Mouse (Mus musculus) neural tube, embryonic 11.5 days (tissue): ENCODE measurements around the gene Klhl30. TPM values are rescaled to one million over a fixed set of nuclear protein-coding genes. Genes with fewer than 3 reads are reported as not detected.

Experiments used
- ATAC-seq: fragments of 200-750 bp; cut with Nextera tagmentation; 2 replicates; pipeline ENCODE4 v1.8.0; 2017; ENCODE audit warnings: moderate number of reproducible peaks, mild to moderate bottlenecking, moderate TSS enrichment, moderate library complexity; ENCODE audit not compliant: insufficient read depth, low FRiP score, low TSS enrichment
- DNase-seq: peaks from one replicate; pipeline ENCODE4 v3.0.0-alpha.2; 2015; ENCODE audit warnings: low spot score
- H3K27ac ChIP-seq: fragments of 300-500 bp; sonication (generic); 2 replicates; pipeline ENCODE4 v1.5.1; 2014; ENCODE audit warnings: low read depth, mild to moderate bottlenecking, low read length
- H3K27me3 ChIP-seq: fragments of 300-500 bp; sonication (generic); 2 replicates; pipeline ENCODE4 v1.6.1; 2014; ENCODE audit warnings: mild to moderate bottlenecking, low read length, mixed read lengths; ENCODE audit not compliant: control insufficient read depth, insufficient read depth
- H3K36me3 ChIP-seq: fragments of 300-500 bp; sonication (generic); 2 replicates; pipeline ENCODE4 v1.6.1; 2014; ENCODE audit warnings: mild to moderate bottlenecking, low read length, moderate library complexity, mixed read lengths; ENCODE audit not compliant: control insufficient read depth, insufficient read depth
- H3K4me1 ChIP-seq: fragments of 300-500 bp; sonication (generic); 2 replicates; pipeline ENCODE4 v1.6.1; 2014; ENCODE audit warnings: low read length, mixed read lengths; ENCODE audit not compliant: control insufficient read depth, insufficient read depth
- H3K4me2 ChIP-seq: fragments of 300-500 bp; sonication (generic); 2 replicates; pipeline ENCODE4 v1.6.1; 2014; ENCODE audit warnings: low read depth, mild to moderate bottlenecking, moderate library complexity
- H3K4me3 ChIP-seq: fragments of 300-500 bp; sonication (generic); 2 replicates; pipeline ENCODE4 v1.5.1; 2014; ENCODE audit warnings: low read depth, low read length
- H3K9ac ChIP-seq: fragments of 300-500 bp; sonication (generic); 2 replicates; pipeline ENCODE4 v1.6.1; 2014; ENCODE audit warnings: mild to moderate bottlenecking, low read length
- H3K9me3 ChIP-seq: fragments of 300-500 bp; sonication (generic); 2 replicates; pipeline ENCODE4 v1.6.1; 2016; ENCODE audit warnings: low read length; ENCODE audit not compliant: control insufficient read depth
- WGBS: fragments of 180-500 bp; shearing (Covaris S2); extraction: QIAGEN DNeasy Blood & Tissue Kit; methylation state at CpG from one replicate; pipeline ENCODE4 v1.1.7; 2014; 5-methylcytosine and 5-hydroxymethylcytosine counted together
- polyA plus RNA-seq: library from polyadenylated mRNA; unstranded; fragments of >200 nt; fragmentation: Nextera tagmentation; extraction: Ambion mirVana; gene quantifications from 2 replicates; pipeline ENCODE4 v1.2.1, GENCODE M21; 2014

Klhl30 gene
- polyA plus RNA-seq, 1 experiment from 2014 or later, result 0.97 TPM

GRCm38 (mm10) chr1:91404976-91405375 lies 54.2 kb downstream of the Klhl30 start:
- Histone ChIP-seq H3K4me3 (no peak overlapping the region), H3K9ac (no peak overlapping the region), H3K9me3 (no peaks in the 10 kb centered on the region), H3K36me3 (no peaks in the 10 kb centered on the region), H3K27me3 (no peaks in the 10 kb centered on the region), H3K4me1 (no peaks in the 10 kb centered on the region), H3K27ac (no peak overlapping the region), H3K4me2 (no peak overlapping the region)
- WGBS, result 21% methylated on average over 1 of the region's 1 CpGs
- ATAC-seq (no peak), DNase-seq (no peak)

DNA sequence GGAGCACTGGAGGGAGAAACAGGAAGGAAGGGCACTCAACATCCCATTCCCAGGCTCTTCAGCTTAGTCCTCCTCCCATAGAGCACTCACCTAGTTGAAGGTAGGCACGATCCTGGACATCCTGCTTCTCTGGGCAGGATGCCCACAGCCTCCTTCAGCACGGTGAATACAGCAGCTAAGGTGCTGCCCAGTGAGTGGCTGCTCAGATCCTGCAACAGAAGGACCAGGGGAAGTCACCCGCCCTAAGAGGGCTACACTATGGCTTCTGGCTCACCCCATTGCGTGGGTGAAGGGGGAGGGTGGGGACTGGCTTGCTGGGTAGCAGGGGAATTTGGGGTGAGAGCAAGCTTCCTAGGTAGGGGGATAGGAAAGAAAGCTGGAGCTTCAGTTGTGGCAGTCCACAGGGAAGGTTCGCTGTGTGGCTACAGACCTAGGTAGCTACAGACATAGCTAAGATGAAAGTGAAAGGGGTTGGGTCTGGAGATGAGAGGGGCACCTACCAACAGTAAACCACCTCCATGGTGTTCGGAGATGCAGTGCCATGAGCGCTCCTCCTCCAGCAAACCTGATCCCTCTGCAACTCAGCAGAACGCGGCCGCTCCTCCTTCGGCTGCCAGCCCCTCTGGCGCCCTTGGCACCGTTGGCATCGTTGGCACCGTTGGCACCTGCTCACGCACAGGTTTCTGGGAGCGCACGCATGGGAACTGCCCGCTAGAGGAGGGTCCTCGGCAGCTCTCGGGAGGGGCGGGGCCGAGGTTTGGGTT lies 54.8 kb downstream of the Klhl30 start:
- Histone ChIP-seq H3K4me2 (no peak overlapping the region), H3K27ac (no peak overlapping the region), H3K36me3 (no peaks in the 10 kb centered on the region), H3K27me3 (no peaks in the 10 kb centered on the region), H3K9me3 (no peaks in the 10 kb centered on the region), H3K4me1 (no peaks in the 10 kb centered on the region), H3K9ac (no peak overlapping the region), H3K4me3 (no peak overlapping the region)
- DNase-seq, result no peak
- WGBS, result 52% methylated on average over 23 of the region's 23 CpGs
- ATAC-seq, result no peak

DNA sequence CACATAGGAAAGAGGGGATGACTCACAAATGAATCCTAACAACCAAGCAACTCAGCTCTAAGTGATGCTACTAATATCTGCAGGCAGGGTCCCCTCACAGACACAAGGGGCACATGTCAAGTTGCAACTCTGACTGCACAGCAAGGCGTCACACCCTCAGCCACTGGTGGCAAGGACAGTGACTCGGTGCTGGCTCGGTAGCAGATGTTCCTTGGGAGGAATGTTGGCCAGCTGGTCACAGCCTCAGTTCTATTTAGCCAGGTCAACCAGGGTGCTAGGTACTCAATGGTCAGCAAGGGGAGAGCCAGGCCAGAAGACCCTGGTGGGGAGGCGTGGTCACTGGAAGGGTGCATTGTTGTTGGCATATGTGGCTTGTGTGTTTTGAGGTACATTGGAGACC lies 57.0 kb downstream of the Klhl30 start:
- WGBS, result 83% methylated on average over 4 of the region's 4 CpGs
- no peaks in the 10 kb centered on the region for H3K36me3 ChIP-seq
- no peak overlapping the region for H3K4me3 ChIP-seq
- no peaks in the 10 kb centered on the region for H3K27me3 ChIP-seq
- H3K4me2 ChIP-seq, result no peak overlapping the region
- H3K9me3 ChIP-seq, result no peaks in the 10 kb centered on the region
- ATAC-seq (no peak), DNase-seq (no peak)
- H3K4me1 ChIP-seq, result peaks cover 10% of the 10 kb centered on the region
- no peak overlapping the region for H3K9ac ChIP-seq
- H3K27ac ChIP-seq, result no peak overlapping the region

DNA sequence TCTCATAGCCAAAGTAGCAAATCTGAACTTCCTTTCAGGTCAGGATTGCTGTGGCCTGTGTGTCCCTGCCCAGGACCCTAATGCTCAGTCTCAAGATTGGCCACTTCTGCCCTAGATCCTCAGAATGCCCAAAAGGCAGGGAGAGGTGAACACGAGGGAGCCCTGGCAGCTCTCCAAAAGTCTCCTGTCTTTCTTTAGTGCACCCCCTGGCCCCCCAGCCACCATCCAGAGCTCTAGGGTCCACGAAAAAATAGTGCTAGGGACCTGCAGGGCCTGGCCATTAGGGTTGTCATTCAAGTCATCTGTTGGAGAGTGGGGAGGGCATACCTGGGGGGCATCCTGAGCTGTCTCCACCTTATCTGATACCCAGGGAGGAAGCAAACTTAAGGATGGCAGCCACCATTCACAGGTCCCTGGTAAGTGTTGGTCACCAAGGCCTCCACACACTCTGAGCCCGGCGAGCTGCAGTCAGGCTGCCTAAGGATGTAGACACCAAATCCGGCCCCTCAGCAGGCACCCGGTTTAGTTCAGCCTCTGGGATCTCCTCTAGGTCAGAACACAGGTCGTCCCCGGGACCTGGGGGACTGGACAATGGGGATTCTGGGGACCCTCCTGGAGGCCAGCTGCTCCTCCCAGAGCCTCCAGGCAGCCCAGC lies 60.9 kb downstream of the Klhl30 start:
- peaks cover 27% of the 10 kb centered on the region for H3K4me1 ChIP-seq
- 64% methylated on average over 8 of the region's 8 CpGs for WGBS
- 0 out of 2 replicates have a peak overlapping the region, but pooled peaks have one; percentile 91 for H3K27ac ChIP-seq
- H3K9me3 ChIP-seq, result no peaks in the 10 kb centered on the region
- peak overlapping the region; percentile 87 for H3K9ac ChIP-seq
- peak overlapping the region; percentile 61 for H3K4me3 ChIP-seq
- H3K36me3 ChIP-seq, result no peaks in the 10 kb centered on the region
- DNase-seq, result no peak
- no peak for ATAC-seq
- H3K4me2 ChIP-seq, result peak overlapping the region; percentile 82
- no peaks in the 10 kb centered on the region for H3K27me3 ChIP-seq

Other genes starting within 250 kb of the Klhl30 start
- 0.43 and 1.3 TPM in 2 replicates for gene Rbm44, start 205.9 kb upstream of the Klhl30 start, polyA plus RNA-seq
- gene Ramp1, start 171.2 kb upstream of the Klhl30 start, polyA plus RNA-seq, result 0.57 and 1.2 TPM in 2 replicates
- gene Ube2f, start 100.7 kb upstream of the Klhl30 start, polyA plus RNA-seq, result 86.8 and 89.1 TPM in 2 replicates
- gene Scly, start 52.7 kb upstream of the Klhl30 start, polyA plus RNA-seq, result 14.2 and 14.3 TPM in 2 replicates
- gene Espnl, start 28.9 kb upstream of the Klhl30 start, polyA plus RNA-seq, result 0.09 TPM in 1 of 2 replicates, not detected in the other
- gene Erfe, start 15.4 kb downstream of the Klhl30 start, polyA plus RNA-seq, result 0.30 and 0.53 TPM in 2 replicates
- 165 and 178 TPM in 2 replicates for gene Ilkap, start 47.8 kb downstream of the Klhl30 start, polyA plus RNA-seq
- 282 and 316 TPM in 2 replicates for gene Hes6, start 63.0 kb downstream of the Klhl30 start, polyA plus RNA-seq
- gene Per2, start 108.3 kb downstream of the Klhl30 start, polyA plus RNA-seq, result 3.2 and 4.1 TPM in 2 replicates
- gene Traf3ip1, start 143.6 kb downstream of the Klhl30 start, polyA plus RNA-seq, result 7.9 and 8.1 TPM in 2 replicates
- gene Asb1, start 189.5 kb downstream of the Klhl30 start, polyA plus RNA-seq, result 11.9 and 16.7 TPM in 2 replicates